Mouse (Mus musculus): ENCODE data around the gene Mpi. TPM values are rescaled to one million over a fixed set of nuclear protein-coding genes. Genes with fewer than 3 reads are reported as not detected.

The Mpi gene
- total RNA-seq (2021) (100 to 1,000 TPM; 119 to 132 TPM), polyA plus RNA-seq (2012; rRNA removed) (146 and 266 TPM in 2 replicates)
- long read RNA-seq, transcript Mpi-201 (8 exons, 1,780 nt), result major isoform, 30 of 48 reads
- long read RNA-seq, partial matches to known transcripts, result 6 of 48 reads
- long read RNA-seq, other reads (novel, unspliced or antisense), result 12 of 48 reads

DNA sequence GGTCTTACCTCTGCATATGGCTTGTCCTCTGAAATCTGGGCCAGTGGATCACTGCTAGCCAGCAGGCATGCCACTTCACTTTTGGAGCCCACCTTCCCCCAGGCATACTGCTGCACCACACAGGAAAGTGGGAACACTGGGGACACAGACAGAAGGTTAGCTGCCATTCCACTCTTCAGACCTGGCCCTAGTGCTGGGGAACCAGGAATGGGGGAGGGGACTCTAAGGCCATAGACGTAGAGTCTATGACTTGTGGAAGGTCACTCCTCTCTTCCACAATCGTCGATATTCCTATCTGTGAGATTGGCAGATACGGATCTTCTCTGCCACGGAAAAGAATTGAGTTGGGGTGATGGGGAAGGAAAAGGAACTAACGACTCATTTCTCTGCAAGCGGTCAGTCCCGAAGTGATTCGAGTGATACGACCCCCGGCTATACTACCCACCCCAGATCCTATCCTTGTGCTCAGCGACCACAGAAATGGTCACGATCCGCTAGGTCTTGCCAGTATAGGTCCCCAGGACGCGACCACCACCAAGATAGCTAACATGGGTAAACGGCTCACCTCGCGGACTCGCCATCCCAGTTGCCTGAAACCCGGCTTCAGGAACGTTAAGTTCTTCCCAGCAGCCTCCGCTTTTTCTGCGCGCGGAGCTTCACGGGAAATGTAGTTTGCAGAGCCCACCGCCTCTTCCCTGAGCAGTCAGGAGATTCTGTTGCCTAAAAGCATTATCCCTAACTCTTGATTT is at the start of gene Mpi:
Gene Mpi, minus strand, starts transcription at position 625 of the 749 bp plus-strand sequence.
- Histone ChIP-seq H3K27me3 (ENCODE audit: control insufficient read depth, insufficient read depth, low read length) (no peaks in the 10 kb centered on the region), H3K9ac (ENCODE audit: low read depth, low read length) (peak within 1 kb of the TSS; percentile 88), H3K79me2 (replicated peaks; ENCODE audit: control insufficient read depth, insufficient read depth, low read length) (no peaks in the 10 kb centered on the region; the same call in 1 of the 2 replicates), H3K4me1 (ENCODE audit: control insufficient read depth, insufficient read depth, low read length) (peaks cover 12% of the 10 kb centered on the region), H3K36me3 (ENCODE audit: control insufficient read depth, insufficient read depth, low read length) (peaks cover 4% of the 10 kb centered on the region; the same call in 1 of the 2 replicates), H3K27ac (peak within 1 kb of the TSS; percentile 81), H3K4me3 (peak within 1 kb of the TSS; percentile 73)
- peak; percentile 88 for TF ChIP-seq POLR2A (IDR thresholded peaks at IDR 0.05; ENCODE audit: insufficient read depth, low read depth, low read length)
- TF ChIP-seq CTCF (IDR thresholded peaks at IDR 0.05), result no peak
- 0 out of 2 replicates have a peak, but pooled peaks have one; percentile 28 for TF ChIP-seq EP300 (IDR thresholded peaks at IDR 0.05; ENCODE audit: insufficient read depth, low read depth, low read length)
- WGBS, result 1% methylated on average over 28 of the region's 28 CpGs
- intact Hi-C loops (cut with DNase I), result no loop called here
- peak; percentile 79 to 82 for DNase-seq

DNA sequence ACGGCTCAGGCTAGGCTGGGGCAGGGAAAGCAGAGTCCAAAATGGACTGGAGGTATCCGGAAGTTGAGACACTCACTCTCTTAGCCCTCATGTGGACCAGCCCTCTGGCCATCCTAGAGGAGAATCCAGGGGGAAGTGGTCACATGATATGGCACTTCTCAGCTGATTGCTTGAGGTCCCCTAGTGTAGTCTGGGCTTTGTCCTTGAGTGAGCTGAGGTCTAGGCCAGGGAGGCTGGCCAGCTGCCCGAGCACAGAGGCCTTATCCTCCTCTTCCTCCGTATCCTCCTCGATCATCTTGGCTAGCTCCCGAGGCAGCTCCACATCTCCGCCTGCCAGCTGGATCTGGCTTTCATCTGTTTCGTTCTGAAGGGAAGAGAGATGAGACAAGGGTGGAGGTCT is 49.5 kb upstream of the Mpi start:
- Histone ChIP-seq H3K9ac (ENCODE audit: low read depth, low read length) (no peak overlapping the region), H3K36me3 (ENCODE audit: control insufficient read depth, insufficient read depth, low read length) (no peaks in the 10 kb centered on the region), H3K4me3 (no peak overlapping the region), H3K27me3 (ENCODE audit: control insufficient read depth, insufficient read depth, low read length) (peaks cover 4% of the 10 kb centered on the region), H3K4me1 (ENCODE audit: control insufficient read depth, insufficient read depth, low read length) (0 out of 2 replicates have a peak, but pooled peaks cover 2% of the 10 kb centered on the region), H3K79me2 (replicated peaks; ENCODE audit: control insufficient read depth, insufficient read depth, low read length) (no peaks in the 10 kb centered on the region), H3K27ac (no peak overlapping the region)
- intact Hi-C loops (cut with DNase I), result no loop called here
- no peak for DNase-seq
- WGBS, result 21% methylated on average over 8 of the region's 8 CpGs
- TF ChIP-seq POLR2A (IDR thresholded peaks at IDR 0.05; ENCODE audit: insufficient read depth, low read depth, low read length) (no peak), EP300 (IDR thresholded peaks at IDR 0.05; ENCODE audit: insufficient read depth, low read depth, low read length) (no peak), CTCF (IDR thresholded peaks at IDR 0.05) (no peak)

DNA sequence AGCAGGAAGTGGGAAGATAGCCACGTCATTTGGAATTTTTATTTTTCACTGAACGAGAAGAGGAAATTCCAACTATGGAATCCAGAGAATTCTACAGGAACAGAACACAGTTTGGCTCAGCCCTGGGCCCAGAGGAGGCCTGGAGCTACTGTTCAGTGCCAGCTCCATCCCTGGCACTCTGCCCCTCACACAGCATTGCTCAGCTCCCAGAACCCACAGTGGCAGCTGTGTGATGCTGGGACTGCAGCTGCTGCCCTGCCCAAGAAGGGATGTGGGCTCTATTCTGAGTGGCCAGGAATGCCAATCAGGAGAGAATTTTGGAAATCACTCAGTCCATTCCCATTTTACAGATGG is 48.8 kb upstream of the Mpi start:
- no peak overlapping the region for H3K4me3 ChIP-seq
- no peaks in the 10 kb centered on the region for H3K79me2 ChIP-seq (replicated peaks; ENCODE audit: control insufficient read depth, insufficient read depth, low read length)
- H3K9ac ChIP-seq (ENCODE audit: low read depth, low read length), result no peak overlapping the region
- H3K4me1 ChIP-seq (ENCODE audit: control insufficient read depth, insufficient read depth, low read length), result 0 out of 2 replicates have a peak, but pooled peaks cover 2% of the 10 kb centered on the region
- DNase-seq, result no peak
- H3K36me3 ChIP-seq (ENCODE audit: control insufficient read depth, insufficient read depth, low read length), result no peaks in the 10 kb centered on the region
- peaks cover 4% of the 10 kb centered on the region for H3K27me3 ChIP-seq (ENCODE audit: control insufficient read depth, insufficient read depth, low read length)
- no peak for TF ChIP-seq POLR2A (IDR thresholded peaks at IDR 0.05; ENCODE audit: insufficient read depth, low read depth, low read length)
- TF ChIP-seq EP300 (IDR thresholded peaks at IDR 0.05; ENCODE audit: insufficient read depth, low read depth, low read length), result no peak
- no peak for TF ChIP-seq CTCF (IDR thresholded peaks at IDR 0.05)
- no peak overlapping the region; the same call in 1 of the 2 replicates for H3K27ac ChIP-seq
- intact Hi-C loops (cut with DNase I), result no loop called here
- WGBS, result 13% methylated on average over 2 of the region's 2 CpGs

DNA sequence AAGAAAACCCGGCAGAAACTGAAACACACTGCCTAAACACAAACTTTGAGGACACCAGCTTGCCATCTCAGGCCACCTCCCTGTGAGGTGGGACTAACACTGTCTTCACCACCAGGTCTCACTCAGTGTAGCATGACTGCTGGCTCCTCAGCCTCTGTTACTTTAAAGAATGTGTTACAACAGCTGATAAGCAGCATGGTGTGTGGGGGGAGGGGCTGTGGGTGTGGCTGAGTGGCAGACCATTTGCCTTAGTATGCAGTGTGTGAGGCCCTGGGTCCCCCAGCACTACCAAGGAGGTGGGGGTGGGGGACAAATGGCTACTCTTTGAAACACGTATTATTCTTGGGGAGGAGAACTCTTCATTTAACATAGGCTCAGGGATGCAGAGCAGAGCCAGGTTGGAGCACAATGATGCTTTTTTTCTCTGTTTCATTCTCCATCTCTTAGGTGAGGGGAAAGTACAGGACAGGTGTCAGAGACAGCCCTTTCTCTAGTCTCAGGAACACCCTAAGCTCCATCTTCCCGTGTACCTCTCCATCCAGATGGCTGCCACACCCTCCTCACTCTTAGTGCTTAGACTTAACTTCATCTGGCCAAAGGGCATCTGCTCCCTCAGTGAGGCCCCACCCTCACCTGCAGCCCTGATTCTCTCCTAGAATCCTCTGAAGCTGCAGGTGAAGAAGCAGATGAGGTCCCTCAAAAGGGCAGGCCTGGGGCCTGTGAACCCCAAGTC is 48.2 kb upstream of the Mpi start:
- no peak for TF ChIP-seq CTCF (IDR thresholded peaks at IDR 0.05)
- no peak for TF ChIP-seq EP300 (IDR thresholded peaks at IDR 0.05; ENCODE audit: insufficient read depth, low read depth, low read length)
- TF ChIP-seq POLR2A (IDR thresholded peaks at IDR 0.05; ENCODE audit: insufficient read depth, low read depth, low read length), result no peak
- H3K79me2 ChIP-seq (replicated peaks; ENCODE audit: control insufficient read depth, insufficient read depth, low read length), result no peaks in the 10 kb centered on the region
- no peak overlapping the region for H3K4me3 ChIP-seq
- no peak overlapping the region for H3K27ac ChIP-seq
- H3K9ac ChIP-seq (ENCODE audit: low read depth, low read length), result no peak overlapping the region
- H3K4me1 ChIP-seq (ENCODE audit: control insufficient read depth, insufficient read depth, low read length), result 0 out of 2 replicates have a peak, but pooled peaks cover 2% of the 10 kb centered on the region
- no peak for DNase-seq
- intact Hi-C loops (cut with DNase I), result no loop called here
- 0 out of 2 replicates have a peak, but pooled peaks cover 2% of the 10 kb centered on the region for H3K27me3 ChIP-seq (ENCODE audit: control insufficient read depth, insufficient read depth, low read length)
- no peaks in the 10 kb centered on the region for H3K36me3 ChIP-seq (ENCODE audit: control insufficient read depth, insufficient read depth, low read length)
- WGBS, result 25% methylated on average over 3 of the region's 3 CpGs

DNA sequence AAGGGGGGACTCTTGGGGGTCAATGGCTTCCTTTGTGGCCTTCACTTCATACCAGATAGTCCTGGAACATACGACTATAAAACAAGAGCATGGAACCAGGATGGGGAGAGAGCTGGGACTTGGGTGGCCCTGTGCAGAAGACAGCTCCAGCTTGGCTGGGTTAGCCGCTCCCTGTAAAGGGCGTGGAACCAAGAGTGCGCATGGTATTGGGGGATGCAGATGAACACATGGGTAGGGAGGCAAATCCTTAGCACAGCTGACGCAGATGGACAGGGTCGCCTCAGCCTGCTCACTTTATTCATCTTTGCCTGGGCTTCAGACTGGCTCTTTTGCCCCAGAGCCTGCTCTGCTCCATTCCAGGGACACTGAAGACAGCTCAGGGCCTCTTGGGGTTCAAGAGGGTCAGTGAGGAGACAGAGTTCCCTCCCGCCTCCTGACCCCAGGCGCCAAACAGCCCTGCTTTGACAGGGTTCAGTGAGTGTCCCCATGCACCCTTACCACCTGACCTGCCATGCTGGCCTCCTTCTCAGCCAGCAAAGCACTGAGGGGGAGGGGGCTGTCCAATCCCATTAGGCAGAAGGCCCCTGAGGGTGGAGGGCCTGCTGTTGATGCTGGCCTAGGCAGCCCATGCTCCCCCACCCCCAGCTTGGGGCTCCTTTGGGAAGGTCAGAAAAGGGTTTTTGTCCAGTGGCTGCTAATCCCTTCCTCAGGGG is 46.4 kb upstream of the Mpi start:
- no peak for TF ChIP-seq CTCF (IDR thresholded peaks at IDR 0.05)
- TF ChIP-seq POLR2A (IDR thresholded peaks at IDR 0.05; ENCODE audit: insufficient read depth, low read depth, low read length), result no peak
- TF ChIP-seq EP300 (IDR thresholded peaks at IDR 0.05; ENCODE audit: insufficient read depth, low read depth, low read length), result no peak
- intact Hi-C loops (cut with DNase I), result no loop called here
- Histone ChIP-seq H3K4me1 (ENCODE audit: control insufficient read depth, insufficient read depth, low read length) (0 out of 2 replicates have a peak, but pooled peaks cover 2% of the 10 kb centered on the region), H3K27me3 (ENCODE audit: control insufficient read depth, insufficient read depth, low read length) (no peaks in the 10 kb centered on the region), H3K9ac (ENCODE audit: low read depth, low read length) (no peak overlapping the region), H3K4me3 (no peak overlapping the region), H3K79me2 (replicated peaks; ENCODE audit: control insufficient read depth, insufficient read depth, low read length) (no peaks in the 10 kb centered on the region), H3K27ac (no peak overlapping the region), H3K36me3 (ENCODE audit: control insufficient read depth, insufficient read depth, low read length) (no peaks in the 10 kb centered on the region)
- DNase-seq, result no peak
- WGBS, result 77% methylated on average over 8 of the region's 8 CpGs
